Mouse (Mus musculus): ENCODE data around the gene Enho.

Enho gene

GRCm38 (mm10) chr4:41634631-41635030 is 5.5 kb downstream of the Enho start:
- no peak for DNase-seq (ENCODE audit: extremely low read depth, low read depth, low spot score)

DNA sequence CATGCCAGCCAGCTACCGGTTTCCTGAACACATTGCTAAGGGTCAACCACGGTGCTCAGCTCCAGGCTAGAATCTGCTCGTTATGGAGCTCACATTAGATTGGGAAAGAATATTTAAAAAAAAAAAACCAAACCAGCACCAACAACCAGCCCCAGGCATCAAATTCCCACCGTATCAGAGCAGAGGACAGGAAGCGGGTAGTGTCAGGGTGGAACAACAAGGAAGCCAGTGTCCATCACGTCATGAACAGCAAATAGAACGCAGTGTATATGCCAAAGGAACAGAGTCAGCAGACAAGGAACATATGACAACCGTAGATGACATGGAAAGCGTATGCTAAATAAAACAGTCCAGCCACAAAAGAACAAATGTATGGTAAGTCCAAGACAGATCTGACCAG is 7.1 kb downstream of the Enho start:
- DNase-seq (ENCODE audit: extremely low read depth, low read depth, low spot score), result no peak

DNA sequence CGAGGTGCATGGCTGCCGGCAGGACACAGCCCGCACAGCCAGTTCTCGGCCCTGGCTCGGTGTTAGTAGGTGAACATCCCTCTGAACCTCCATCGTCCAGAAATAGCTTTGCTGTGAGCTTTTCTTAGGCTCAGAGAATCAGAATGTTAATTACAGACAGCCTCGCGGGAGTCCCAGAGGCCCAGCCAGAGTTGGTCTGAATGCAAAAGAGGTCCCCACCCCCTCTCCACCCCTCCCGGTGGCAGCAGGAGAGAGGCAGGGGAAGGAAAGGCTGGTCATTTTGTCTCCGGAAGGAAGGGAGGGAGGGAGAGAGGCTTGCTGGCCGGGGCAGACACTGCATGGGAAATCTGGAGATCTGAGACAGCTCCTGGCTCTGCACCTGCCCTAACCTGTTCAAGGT is 8.7 kb downstream of the Enho start:
- no peak for DNase-seq (ENCODE audit: extremely low read depth, low read depth, low spot score)

DNA sequence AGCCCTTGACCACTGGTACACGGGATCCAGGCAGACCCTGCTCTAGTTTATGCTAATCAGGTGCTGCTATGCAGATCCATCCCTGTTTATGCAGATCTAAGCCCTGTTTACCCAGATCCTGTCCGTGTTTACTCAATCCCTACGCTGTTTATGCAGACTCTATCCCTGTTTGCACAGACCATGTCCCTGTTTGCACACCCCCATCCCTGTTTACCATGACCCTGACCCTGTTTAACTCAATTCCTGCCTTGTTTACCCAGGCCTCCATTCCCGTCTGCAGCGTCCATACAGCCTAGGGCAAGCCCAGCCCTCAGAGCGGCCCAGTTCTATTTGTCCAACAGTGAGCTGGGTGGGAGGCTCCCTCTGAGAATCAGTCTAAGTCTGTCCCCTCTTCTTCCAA is 9.9 kb downstream of the Enho start:
- DNase-seq (ENCODE audit: extremely low read depth, low read depth, low spot score), result no peak

GRCm38 (mm10) chr4:41628202-41628927 is 11.8 kb downstream of the Enho start:
- DNase-seq (ENCODE audit: extremely low read depth, low read depth, low spot score), result no peak

GRCm38 (mm10) chr4:41622071-41622470 is 18.1 kb downstream of the Enho start:
- no peak for DNase-seq (ENCODE audit: extremely low read depth, low read depth, low spot score)

- DNase-seq (ENCODE audit: extremely low read depth, low read depth, low spot score), result no peak
Measured at GRCm38 (mm10) chr4:41618916-41619746, 21.0 kb downstream of the Enho start.

DNA sequence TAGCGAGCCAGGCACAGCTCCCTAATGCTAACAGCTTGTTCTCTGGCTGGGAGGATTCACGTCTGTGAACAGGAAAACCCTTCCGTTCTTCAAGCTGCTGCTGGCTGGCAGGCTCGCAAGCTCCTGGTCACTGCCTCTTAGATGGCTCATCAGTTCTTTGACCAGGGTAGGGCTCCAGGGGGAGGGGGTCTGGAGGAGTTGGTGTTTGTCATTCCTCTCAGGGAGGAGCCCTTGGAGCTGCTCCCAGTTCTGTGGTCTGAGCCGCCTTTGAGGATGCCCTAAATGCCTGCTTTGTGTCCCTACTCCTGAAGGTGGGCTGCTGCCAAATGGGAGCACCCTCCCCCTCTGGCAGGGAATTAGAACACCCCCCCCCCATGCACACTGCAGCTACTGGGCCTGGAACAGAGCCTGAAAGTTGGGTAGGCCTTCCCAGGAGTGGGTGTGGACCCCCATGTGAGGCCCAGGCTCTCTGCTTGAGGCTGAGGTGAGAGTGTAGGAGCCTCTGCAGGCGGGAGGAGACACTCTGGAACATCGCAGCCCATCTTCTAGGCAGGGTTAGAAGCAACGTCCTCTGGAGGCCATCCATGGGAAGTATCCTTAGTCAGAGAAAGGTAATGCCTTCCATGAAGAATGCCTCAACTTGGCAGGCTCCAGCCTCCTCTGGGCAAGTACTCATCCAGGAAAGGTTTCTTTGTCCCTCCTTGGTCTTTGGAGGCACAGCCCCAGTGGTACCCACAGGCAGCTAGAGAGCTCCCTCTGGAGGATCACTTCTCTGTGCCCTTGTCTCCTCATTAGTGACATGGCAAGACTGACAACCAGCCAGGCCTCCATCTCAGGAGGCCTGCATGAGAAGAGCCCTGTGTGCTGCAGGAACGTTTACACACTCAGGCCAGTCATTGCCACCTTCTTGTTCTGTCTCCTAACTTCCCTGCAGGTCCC is 24.2 kb downstream of the Enho start:
- DNase-seq (ENCODE audit: extremely low read depth, low read depth, low spot score), result no peak

DNA sequence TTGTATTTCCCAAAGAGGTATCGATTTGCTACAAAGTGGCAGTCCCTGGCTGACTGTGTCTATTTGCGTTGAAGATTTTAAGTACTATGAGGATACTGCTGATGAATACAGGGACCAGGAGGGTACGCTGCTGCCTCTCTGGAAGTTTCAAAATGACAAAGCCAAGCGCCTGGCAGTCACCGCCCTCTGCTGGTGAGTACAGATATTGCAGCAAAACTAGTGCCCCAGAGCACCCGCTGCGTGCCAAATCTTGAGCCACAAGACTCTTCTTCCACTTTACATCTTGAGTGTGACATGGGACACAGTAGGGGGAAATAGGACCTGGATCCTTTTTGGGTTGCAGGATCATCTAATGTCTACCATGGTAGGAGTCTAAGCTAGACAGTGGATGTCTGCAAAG is 26.0 kb downstream of the Enho start:
- no peak for DNase-seq (ENCODE audit: extremely low read depth, low read depth, low spot score)

DNA sequence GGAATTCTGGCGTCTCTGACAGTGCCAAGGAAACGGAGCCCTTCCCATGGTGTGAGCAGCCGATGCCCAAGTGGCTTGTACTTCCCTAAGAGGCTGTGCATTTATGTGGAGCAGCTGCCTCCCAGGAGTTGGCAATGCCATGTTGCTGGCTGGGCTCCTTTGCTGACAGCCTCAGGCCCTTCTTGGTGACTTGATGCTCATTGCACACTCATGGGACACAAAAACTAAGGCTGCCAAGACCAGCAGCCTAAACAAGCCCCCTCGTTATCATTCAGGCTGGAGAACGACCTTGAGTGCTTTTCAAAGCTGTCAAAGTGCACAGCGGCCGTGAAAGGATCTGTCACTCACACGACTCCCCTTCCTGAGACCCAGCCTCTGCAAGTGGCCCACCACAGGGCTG is 28.0 kb downstream of the Enho start:
- no peak for DNase-seq (ENCODE audit: extremely low read depth, low read depth, low spot score)

- no peak for DNase-seq (ENCODE audit: extremely low read depth, low read depth, low spot score)
Measured at GRCm38 (mm10) chr4:41610594-41610980, 29.5 kb downstream of the Enho start.

GRCm38 (mm10) chr4:41609681-41610593 is 30.2 kb downstream of the Enho start:
- no peak for DNase-seq (ENCODE audit: extremely low read depth, low read depth, low spot score)

GRCm38 (mm10) chr4:41606784-41607183 is 33.3 kb downstream of the Enho start:
- DNase-seq (ENCODE audit: extremely low read depth, low read depth, low spot score), result no peak

GRCm38 (mm10) chr4:41604476-41605396 is 35.4 kb downstream of the Enho start:
- DNase-seq (ENCODE audit: extremely low read depth, low read depth, low spot score), result no peak

DNA sequence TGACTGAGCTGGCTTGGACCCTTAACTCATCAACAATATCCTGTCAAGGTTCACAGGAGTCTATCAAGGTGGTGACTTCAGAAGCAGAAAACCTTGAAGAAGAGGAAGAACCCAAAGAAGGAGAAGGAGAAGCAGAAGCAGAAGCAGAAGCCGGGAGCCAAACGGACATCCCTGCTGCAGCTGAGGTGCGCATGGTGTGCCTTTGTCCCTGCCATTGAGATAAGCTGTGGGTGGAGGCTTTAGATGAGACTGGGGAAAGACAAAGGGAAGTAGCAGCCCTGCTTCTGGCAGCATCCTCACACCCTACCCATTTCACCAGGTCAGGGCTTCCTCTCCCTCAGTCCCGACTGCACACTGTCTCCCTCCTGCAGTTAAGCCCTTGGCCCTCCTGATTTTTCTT is 37.3 kb downstream of the Enho start:
- DNase-seq (ENCODE audit: extremely low read depth, low read depth, low spot score), result no peak
